Mouse (Mus musculus) gastrocnemius, adult 8-10 months (tissue): ENCODE data around the gene Kctd2. TPM values are rescaled to one million over a fixed set of nuclear protein-coding genes. Genes with fewer than 3 reads are reported as not detected.
"Not testable (repeated sequence)": the region's sequence is repeated elsewhere in the genome, so short reads cannot be mapped to it uniquely, and the experiment has no call there.

ENCODE experiments used
- DNase-seq, 2 experiments: peaks; one replicate each; pipeline ENCODE4 v3.0.0; 2022; ENCODE audit warnings: low spot score in 2 of 2
- microRNA-seq: library from miRNA; unstranded; fragments of <30 nt; microRNA quantifications from one replicate; pipeline ENCODE4 v1.2.0, GENCODE M21; 2022
- total RNA-seq, 4 experiments: library from RNA; stranded (reverse); gene quantifications; 2 replicates each; pipeline ENCODE4 v1.2.4; 2022

Gene Kctd2
- total RNA-seq, 4 experiments from 2014 or later: 15.0 to 18.5 (median 16.4) TPM

DNA sequence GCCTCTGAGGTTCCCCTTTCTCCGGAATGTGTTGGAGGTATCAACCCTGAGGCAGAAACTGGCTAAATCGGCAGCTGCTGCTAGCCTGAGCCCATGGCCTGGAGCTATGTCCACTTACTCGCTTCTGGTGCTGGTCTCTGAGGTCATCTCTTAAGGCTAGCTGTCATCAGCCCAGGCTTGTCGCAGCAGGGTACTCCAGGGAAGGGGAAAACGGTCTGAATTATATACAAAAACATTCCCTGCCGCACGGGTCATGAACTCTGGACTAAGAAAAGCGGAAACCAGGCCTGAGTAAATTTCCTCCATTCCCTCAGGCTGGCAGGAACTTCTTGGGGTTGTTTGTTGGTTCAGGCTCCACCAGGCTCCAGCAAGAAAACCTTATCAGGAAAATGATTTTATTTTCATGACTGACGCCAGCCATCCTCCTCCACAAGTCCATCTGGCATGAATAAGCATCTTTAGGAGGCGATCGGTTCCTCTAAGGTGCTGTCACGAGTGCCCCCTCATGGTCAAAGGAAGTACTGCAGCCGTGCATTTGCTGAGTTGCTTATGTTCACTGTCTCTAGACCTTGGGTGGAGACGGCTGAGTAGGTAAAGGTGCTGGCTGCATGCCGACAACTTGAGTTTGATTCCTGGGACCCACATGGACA, 53.8 kb downstream of the Kctd2 start:
- DNase-seq: peak; percentile 91 to 93

DNA sequence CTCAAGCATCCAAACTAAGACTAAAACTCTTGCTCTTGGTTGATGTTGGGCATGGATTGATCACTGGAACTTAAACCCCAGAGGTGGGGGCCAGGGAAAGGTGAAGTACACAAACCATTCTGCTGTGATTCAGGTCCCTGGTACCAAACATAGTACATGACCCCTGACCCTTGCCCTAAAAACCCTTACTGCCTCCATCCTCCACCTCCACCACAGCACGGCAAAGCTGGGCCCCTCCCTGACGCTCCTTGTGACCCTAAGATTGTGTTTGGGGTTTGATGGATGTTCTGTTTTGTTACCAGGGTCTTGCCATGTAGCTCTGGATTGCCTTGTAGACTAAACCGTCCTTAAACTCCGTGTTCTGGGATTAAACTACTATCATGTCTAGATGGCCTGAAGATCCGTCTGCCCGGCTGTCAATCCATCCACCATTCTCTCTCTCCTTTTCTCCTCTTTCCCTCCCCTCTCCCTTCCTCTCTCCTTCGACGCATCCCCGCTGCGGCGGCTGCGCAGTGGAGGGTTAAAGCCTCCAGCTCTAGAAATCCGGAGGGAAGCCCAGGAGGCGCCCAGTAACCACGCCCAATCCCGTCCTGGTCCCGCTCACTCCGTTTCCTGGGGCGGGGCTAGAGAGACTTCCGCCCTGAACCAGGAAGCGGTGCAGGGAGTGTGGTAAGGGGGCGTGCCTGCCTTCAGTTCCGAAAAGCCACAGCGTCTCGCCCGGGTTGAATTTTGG, 55.3 kb downstream of the Kctd2 start, which contains the start of gene Armc7:
Armc7 (plus strand) TSS at position 643 of the 733 bp plus-strand sequence.
- DNase-seq: peak; percentile 89 to 92

DNA sequence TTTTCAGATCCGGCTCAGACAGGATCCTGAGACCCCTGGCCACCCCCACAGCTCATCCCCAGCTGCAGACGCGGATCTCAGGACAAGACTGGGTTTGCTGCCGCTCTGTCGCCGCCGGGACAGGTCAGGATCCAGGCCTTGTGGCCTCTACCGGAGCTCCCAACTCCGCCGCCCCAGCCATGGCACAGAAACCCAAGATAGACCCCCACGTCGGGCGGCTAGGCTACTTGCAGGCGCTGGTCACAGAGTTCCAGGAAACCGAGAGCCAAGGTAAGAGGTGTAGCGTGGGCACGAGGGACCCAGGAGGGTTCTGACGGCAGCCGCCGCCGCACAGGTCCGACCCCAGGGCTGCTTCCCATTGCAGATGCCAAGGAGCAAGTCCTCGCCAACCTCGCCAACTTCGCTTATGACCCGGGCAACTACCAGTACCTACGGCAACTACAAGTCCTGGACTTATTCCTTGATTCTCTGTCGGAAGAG, 55.9 kb downstream of the Kctd2 start:
- no peak for DNase-seq

DNA sequence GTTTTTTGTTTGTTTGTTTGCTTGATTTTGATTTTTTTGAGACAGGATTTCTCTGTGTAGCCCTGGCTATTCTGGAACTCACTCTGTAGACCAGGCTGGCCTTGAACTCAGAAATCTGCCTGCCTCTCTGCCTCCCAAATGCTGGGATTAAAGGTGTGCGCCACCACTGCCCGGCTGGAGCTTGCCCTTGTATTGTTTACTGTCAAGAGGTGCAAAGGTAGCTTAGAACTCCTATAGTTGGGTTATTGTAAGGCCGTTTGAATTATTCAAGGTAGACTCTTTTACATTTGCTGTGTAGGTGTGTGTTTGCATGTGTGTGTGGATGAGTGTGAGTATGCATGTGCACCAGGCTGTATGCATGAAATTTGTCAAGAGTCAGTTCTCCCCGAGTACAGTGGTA, 56.7 kb downstream of the Kctd2 start:
- not testable (repeated sequence) for DNase-seq

DNA sequence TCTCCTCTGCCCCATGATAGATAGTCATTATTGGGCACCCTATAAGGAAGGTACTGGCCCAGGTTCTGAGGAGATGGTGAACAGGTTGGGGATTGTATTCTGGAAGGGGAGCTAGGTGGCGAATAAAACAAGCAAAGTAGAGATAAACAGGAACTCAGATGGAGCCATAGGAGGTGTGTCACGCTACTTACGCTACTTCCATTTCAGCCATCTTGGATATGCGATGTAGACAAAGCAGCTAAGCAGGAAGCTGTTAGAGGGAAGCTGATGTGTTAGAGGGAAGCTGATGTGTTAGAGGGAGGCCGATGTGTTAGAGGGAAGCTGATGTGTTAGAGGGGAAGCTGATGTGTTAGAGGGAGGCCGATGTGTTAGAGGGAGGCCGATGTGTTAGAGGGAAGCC, 57.5 kb downstream of the Kctd2 start:
- DNase-seq: not testable (repeated sequence)

DNA sequence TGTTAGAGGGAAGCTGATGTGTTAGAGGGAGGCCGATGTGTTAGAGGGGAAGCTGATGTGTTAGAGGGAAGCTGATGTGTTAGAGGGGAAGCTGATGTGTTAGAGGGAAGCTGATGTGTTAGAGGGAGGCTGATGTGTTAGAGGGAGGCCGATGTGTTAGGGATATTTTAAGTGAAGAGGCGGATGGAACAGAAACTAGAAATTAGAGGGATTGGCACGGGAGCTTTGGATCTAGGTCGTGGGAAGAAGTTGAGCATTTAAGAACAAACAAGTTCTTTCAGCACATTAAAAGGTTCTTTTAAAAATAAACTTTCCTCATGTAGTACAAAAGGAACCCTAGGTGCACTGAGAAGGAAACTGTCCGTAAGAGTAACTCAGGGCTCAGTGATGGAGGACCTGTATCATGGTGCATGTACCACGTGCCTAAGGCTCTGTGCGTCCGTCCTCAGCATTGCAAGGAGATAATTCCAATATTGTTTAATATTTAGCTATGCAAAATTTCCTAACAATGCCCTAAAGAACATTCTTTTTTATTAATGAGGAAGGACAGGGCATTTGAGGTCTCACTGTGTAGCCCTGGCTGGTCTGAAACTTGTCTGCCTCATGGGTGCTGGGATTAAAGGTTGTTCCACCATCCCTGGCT, 58.5 kb downstream of the Kctd2 start:
- DNase-seq: no peak

Small RNA genes within 50 kb of the gene (microRNA-seq; reads per million reads assigned to microRNA genes)
- gene Mir3968: not detected

Other genes starting within 250 kb of the Kctd2 start
- gene Tmem104, start 232.6 kb upstream of the Kctd2 start, total RNA-seq: 1 to 10 TPM; 4.3 to 7.2 (median 6.3) TPM
- gene Nat9, start 232.3 kb upstream of the Kctd2 start, total RNA-seq: 10 to 100 TPM; 13.3 to 16.6 (median 15.8) TPM
- gene Grin2c, start 152.9 kb upstream of the Kctd2 start, total RNA-seq: under 1 TPM; 0.05 to 0.16 (median 0.14) TPM
- 1 to 10 TPM; 2.4 to 4.1 (median 2.7) TPM for gene Fdxr, start 143.1 kb upstream of the Kctd2 start, total RNA-seq
- 1 to 10 TPM; 2.7 to 5.7 (median 4.6) TPM for gene Fads6, start 122.5 kb upstream of the Kctd2 start, total RNA-seq
- gene Otop2, start 113.0 kb upstream of the Kctd2 start, total RNA-seq: not detected
- under 1 TPM; 0.15 to 0.34 (median 0.24) TPM for gene Ush1g, start 98.1 kb upstream of the Kctd2 start, total RNA-seq
- gene Otop3, start 85.4 kb upstream of the Kctd2 start, total RNA-seq: not detected
- gene Hid1, start 52.4 kb upstream of the Kctd2 start, total RNA-seq: 1 to 10 TPM in 2 of 4 experiments, under 1 TPM in 2; 0.68 to 2.7 (median 1.2) TPM
- 1 to 10 TPM in 3 of 4 experiments, under 1 TPM in 1; 0.77 to 1.6 (median 1.1) TPM for gene Cdr2l, start 38.2 kb upstream of the Kctd2 start, total RNA-seq
- 10 to 100 TPM; 79.1 to 92.9 (median 87.4) TPM for gene Mrpl58, start 16.4 kb upstream of the Kctd2 start, total RNA-seq
- 100 to 1,000 TPM; 638 to 797 (median 746) TPM for gene Atp5h, start 166 bp upstream of the Kctd2 start, total RNA-seq
- gene Trim80, start 20.4 kb downstream of the Kctd2 start, total RNA-seq: not detected
- gene Slc16a5, start 42.3 kb downstream of the Kctd2 start, total RNA-seq: not detected
- 1 to 10 TPM; 1.0 to 1.8 (median 1.5) TPM for gene Armc7, start 55.5 kb downstream of the Kctd2 start, total RNA-seq
- gene Nt5c, start 71.7 kb downstream of the Kctd2 start, total RNA-seq: 1 to 10 TPM; 5.4 to 7.4 (median 6.6) TPM
- gene Jpt1, start 94.3 kb downstream of the Kctd2 start, total RNA-seq: 10 to 100 TPM; 64.3 to 70.0 (median 66.3) TPM
- 100 to 1,000 TPM; 138 to 163 (median 141) TPM for gene Sumo2, start 116.1 kb downstream of the Kctd2 start, total RNA-seq
- gene Nup85, start 144.3 kb downstream of the Kctd2 start, total RNA-seq: 10 to 100 TPM; 16.6 to 21.7 (median 20.9) TPM
- gene Mrps7, start 183.8 kb downstream of the Kctd2 start, total RNA-seq: 10 to 100 TPM; 73.4 to 84.2 (median 81.8) TPM
- 10 to 100 TPM; 10.3 to 14.5 (median 11.6) TPM for gene Gga3, start 183.9 kb downstream of the Kctd2 start, total RNA-seq
- gene Mif4gd, start 192.8 kb downstream of the Kctd2 start, total RNA-seq: 10 to 100 TPM; 34.1 to 43.9 (median 40.3) TPM
- gene Slc25a19, start 208.2 kb downstream of the Kctd2 start, total RNA-seq: 10 to 100 TPM; 35.7 to 45.7 (median 40.7) TPM